Mouse (Mus musculus): ENCODE measurements around the gene Cartpt.

GRCm38 (mm10) chr13:99853131-99853530, 47.8 kb downstream of the Cartpt start:
- TF ChIP-seq EP300 (IDR thresholded peaks at IDR 0.05; ENCODE audit: low read depth) (no peak), CTCF (IDR thresholded peaks at IDR 0.05; ENCODE audit: low read depth) (no peak)
